Mouse (Mus musculus) lung, adult 2 months (tissue): ENCODE results near the gene Ccdc106.

Experiments
- CTCF ChIP-seq: fragments of 200-500 bp; IDR thresholded peaks from 2 replicates; pipeline ENCODE4 v1.5.1; 2011; ENCODE audit warnings: mild to moderate bottlenecking, low read length, control low read depth; ENCODE audit not compliant: insufficient read depth
- POLR2A ChIP-seq: fragments of 200-500 bp; IDR thresholded peaks from 2 replicates; pipeline ENCODE4 v1.6.1; 2011; ENCODE audit warnings: low read depth, mild to moderate bottlenecking, control low read depth, low read length, borderline replicate concordance; ENCODE audit errors: extremely low read depth

- TF ChIP-seq CTCF (no peak), POLR2A (no peak)
Measured at GRCm38 (mm10) chr7:5044981-5045380, 24.6 kb downstream of the Ccdc106 start.
